Comparison of ENCODE assay signal across 9 mouse cellular contexts in genomic region chr2:31449441-31449815, GRCm38 (mm10). TPM values are rescaled to one million over a fixed set of nuclear protein-coding genes. Genes with fewer than 3 reads are reported as not detected.
A peak's percentile ranks its signal among the peaks of the same experiment; 100 is the strongest.
DNase-seq lines count a peak whose midpoint lies in the region; ATAC-seq and TF ChIP-seq lines count a peak whose summit lies in the region.
"Had no signal": no experiment of that assay in that cellular context is flagged by ENCODE, and none has a peak within 500 bp of the region (broad histone marks: within the 10 kb centered on the region; RNA-seq: fewer than 3 reads in every experiment).

No protein-coding gene starts in this region.

- WGBS in embryonic facial prominence, embryonic 14.5 days: 34% methylated on average over 4 of the region's 4 CpGs
- WGBS in embryonic facial prominence, embryonic 10.5 days: 58% methylated on average over 4 of the region's 4 CpGs
- WGBS in forebrain, embryonic 13.5 days: 29% methylated on average over 4 of the region's 4 CpGs
- WGBS in intestine, embryonic 16.5 days: 51% methylated on average over 4 of the region's 4 CpGs
- 41% methylated on average over 4 of the region's 4 CpGs for WGBS in stomach, embryonic 15.5 days

- no peak overlapping the region for H3K9ac ChIP-seq in embryonic facial prominence, embryonic 14.5 days (ENCODE audit: low read depth, low read length)
- no peak overlapping the region for H3K9ac ChIP-seq in forebrain, embryonic 13.5 days
- H3K9ac ChIP-seq in intestine, embryonic 16.5 days (ENCODE audit: low read depth, low read length): no peak overlapping the region
- H3K9ac ChIP-seq in stomach, embryonic 15.5 days: no peak overlapping the region
- H3K9ac ChIP-seq: embryonic facial prominence, embryonic 12.5 days had no signal

- no peaks in the 10 kb centered on the region for H3K79me2 ChIP-seq in C2C12 (ENCODE audit: control insufficient read depth, insufficient read depth)

- TF ChIP-seq CTCF in C2C12 (IDR thresholded peaks at IDR 0.05; ENCODE audit: control insufficient read depth, insufficient read depth, insufficient read length): no peak

- DNase-seq in embryonic facial prominence, embryonic 14.5 days (ENCODE audit: low spot score): peak; percentile 86
- DNase-seq in embryonic facial prominence, embryonic 10.5 days (ENCODE audit: low spot score): no peak
- DNase-seq in lung, postnatal 4 days: peak; percentile 70 to 91
- no peak for DNase-seq in spleen, postnatal 14 days (ENCODE audit: low spot score in 2 of 2)

- H3K4me2 ChIP-seq in embryonic facial prominence, embryonic 14.5 days (ENCODE audit: low read depth, low read length): no peak overlapping the region
- H3K4me2 ChIP-seq in forebrain, embryonic 13.5 days: no peak overlapping the region
- H3K4me2 ChIP-seq in intestine, embryonic 16.5 days (ENCODE audit: low read depth, low read length): no peak overlapping the region
- no peak overlapping the region for H3K4me2 ChIP-seq in stomach, embryonic 15.5 days
- H3K4me2 ChIP-seq: embryonic facial prominence, embryonic 12.5 days had no signal

- H3K4me1 ChIP-seq in embryonic facial prominence, embryonic 14.5 days (ENCODE audit: control insufficient read depth, insufficient read depth, low read length): peaks cover 9% of the 10 kb centered on the region
- peaks cover 78% of the 10 kb centered on the region for H3K4me1 ChIP-seq in embryonic facial prominence, embryonic 10.5 days
- H3K4me1 ChIP-seq in forebrain, embryonic 13.5 days: peaks cover 28% of the 10 kb centered on the region
- peaks cover 39% of the 10 kb centered on the region for H3K4me1 ChIP-seq in intestine, embryonic 16.5 days (ENCODE audit: control insufficient read depth, insufficient read depth, low read length)
- peaks cover 51% of the 10 kb centered on the region for H3K4me1 ChIP-seq in stomach, embryonic 15.5 days

- no peaks in the 10 kb centered on the region for H3K79me3 ChIP-seq in C2C12 (ENCODE audit: low read depth)

- peak overlapping the region; percentile 45; the same call in 1 of the 2 replicates for H3K27ac ChIP-seq in embryonic facial prominence, embryonic 14.5 days (replicated peaks; ENCODE audit: low read depth, low read length)
- H3K27ac ChIP-seq in embryonic facial prominence, embryonic 10.5 days (replicated peaks): no peak overlapping the region
- H3K27ac ChIP-seq in forebrain, embryonic 13.5 days: peak overlapping the region; percentile 61
- no peak overlapping the region; the same call in 1 of the 2 replicates for H3K27ac ChIP-seq in intestine, embryonic 16.5 days (ENCODE audit: low read length)
- 0 out of 2 replicates have a peak overlapping the region, but pooled peaks have one; percentile 45 for H3K27ac ChIP-seq in stomach, embryonic 15.5 days
- H3K27ac ChIP-seq: embryonic facial prominence, embryonic 12.5 days had no signal

- H3K36me3 ChIP-seq in embryonic facial prominence, embryonic 14.5 days (ENCODE audit: control insufficient read depth, insufficient read depth, low read length): no peaks in the 10 kb centered on the region
- H3K36me3 ChIP-seq in embryonic facial prominence, embryonic 10.5 days (replicated peaks): no peaks in the 10 kb centered on the region
- no peaks in the 10 kb centered on the region for H3K36me3 ChIP-seq in C2C12 (ENCODE audit: control insufficient read depth, insufficient read depth)
- no peaks in the 10 kb centered on the region for H3K36me3 ChIP-seq in forebrain, embryonic 13.5 days (ENCODE audit: poor library complexity, severe bottlenecking)
- no peaks in the 10 kb centered on the region for H3K36me3 ChIP-seq in intestine, embryonic 16.5 days (ENCODE audit: control insufficient read depth, insufficient read depth, low read length)
- no peaks in the 10 kb centered on the region for H3K36me3 ChIP-seq in stomach, embryonic 15.5 days
- H3K36me3 ChIP-seq: embryonic facial prominence, embryonic 12.5 days had no signal

- H3K9me3 ChIP-seq in embryonic facial prominence, embryonic 14.5 days (ENCODE audit: control insufficient read depth, low read length): no peaks in the 10 kb centered on the region
- H3K9me3 ChIP-seq in embryonic facial prominence, embryonic 10.5 days: no peaks in the 10 kb centered on the region
- H3K9me3 ChIP-seq in forebrain, embryonic 13.5 days (replicated peaks): no peaks in the 10 kb centered on the region
- H3K9me3 ChIP-seq in intestine, embryonic 16.5 days (ENCODE audit: control insufficient read depth, low read length): no peaks in the 10 kb centered on the region
- no peaks in the 10 kb centered on the region for H3K9me3 ChIP-seq in stomach, embryonic 15.5 days
- H3K9me3 ChIP-seq: embryonic facial prominence, embryonic 12.5 days had no signal

- peak; percentile 83 for ATAC-seq in embryonic facial prominence, embryonic 14.5 days (ENCODE audit: low read depth)
- peak; percentile 83 for ATAC-seq in forebrain, embryonic 13.5 days
- ATAC-seq in intestine, embryonic 16.5 days: peak; percentile 19
- no peak; the same call in 1 of the 2 replicates for ATAC-seq in stomach, embryonic 15.5 days (ENCODE audit: insufficient read depth, low FRiP score, low read depth)

- no peak overlapping the region for H3ac ChIP-seq in C2C12 (ENCODE audit: control insufficient read depth, insufficient read length, low read depth)

- no peaks in the 10 kb centered on the region for H3K27me3 ChIP-seq in embryonic facial prominence, embryonic 14.5 days (replicated peaks; ENCODE audit: control insufficient read depth, insufficient read depth, low read length)
- H3K27me3 ChIP-seq in embryonic facial prominence, embryonic 10.5 days (replicated peaks; ENCODE audit: low read depth, poor library complexity, severe bottlenecking): peaks cover 10% of the 10 kb centered on the region
- no peaks in the 10 kb centered on the region for H3K27me3 ChIP-seq in C2C12 (ENCODE audit: control insufficient read depth, insufficient read depth, insufficient read length)
- H3K27me3 ChIP-seq in forebrain, embryonic 13.5 days: no peaks in the 10 kb centered on the region
- no peaks in the 10 kb centered on the region for H3K27me3 ChIP-seq in intestine, embryonic 16.5 days (replicated peaks; ENCODE audit: control insufficient read depth, insufficient read depth, low read length)
- no peaks in the 10 kb centered on the region for H3K27me3 ChIP-seq in stomach, embryonic 15.5 days (replicated peaks)
- H3K27me3 ChIP-seq: embryonic facial prominence, embryonic 12.5 days had no signal

- no peak overlapping the region for H3K4me3 ChIP-seq in embryonic facial prominence, embryonic 14.5 days (ENCODE audit: low read depth, low read length)
- H3K4me3 ChIP-seq in embryonic facial prominence, embryonic 10.5 days: no peak overlapping the region
- no peak overlapping the region for H3K4me3 ChIP-seq in C2C12 (ENCODE audit: insufficient read depth, poor library complexity, severe bottlenecking)
- H3K4me3 ChIP-seq in forebrain, embryonic 13.5 days: no peak overlapping the region
- no peak overlapping the region for H3K4me3 ChIP-seq in intestine, embryonic 16.5 days (ENCODE audit: low read length)
- H3K4me3 ChIP-seq in stomach, embryonic 15.5 days (replicated peaks): no peak overlapping the region
- H3K4me3 ChIP-seq: embryonic facial prominence, embryonic 12.5 days had no signal

TF ChIP-seq in C2C12, 6 proteins besides CTCF, POLR2A, EP300 and RAD21:
- TF ChIP-seq MAX (IDR thresholded peaks at IDR 0.05): no peak
- TF ChIP-seq CEBPB (IDR thresholded peaks at IDR 0.05; ENCODE audit: low read depth): no peak
- no peak for TF ChIP-seq FOSL1 (IDR thresholded peaks at IDR 0.05; ENCODE audit: insufficient read depth, low read length, poor library complexity, severe bottlenecking)
- TF ChIP-seq MYOG (IDR thresholded peaks at IDR 0.05; ENCODE audit: control insufficient read depth, extremely low read depth, insufficient read length): no peak
- TF ChIP-seq USF1 (IDR thresholded peaks at IDR 0.05; ENCODE audit: low read depth): peak; percentile 34
- peak; percentile 94 for TF ChIP-seq MYOD1 (IDR thresholded peaks at IDR 0.05; ENCODE audit: control insufficient read depth, insufficient read length, low read depth)

RNA-seq across cellular contexts. Expression of gene Ass1, which starts 20.6 kb away (rescaled TPM):
- polyA plus RNA-seq in embryonic facial prominence, embryonic 14.5 days (2014; fragmentation: Nextera tagmentation; extraction: Ambion mirVana): 24.1 and 25.4 TPM in 2 replicates
- 13.0 and 16.1 TPM in 2 replicates for polyA plus RNA-seq in embryonic facial prominence, embryonic 10.5 days (2016; fragmentation: Nextera tagmentation; extraction: Ambion mirVana)
- polyA plus RNA-seq in C2C12 (2012; fragmentation: generic; extraction: Trizol): 248 TPM
- polyA plus RNA-seq in forebrain, embryonic 13.5 days (2015; fragmentation: Nextera tagmentation; extraction: Ambion mirVana): 5.6 and 5.9 TPM in 2 replicates
- 374 and 535 TPM in 2 replicates for polyA plus RNA-seq in intestine, embryonic 16.5 days (2015; fragmentation: Nextera tagmentation; extraction: Ambion mirVana)
- 153 and 178 TPM in 2 replicates for polyA plus RNA-seq in stomach, embryonic 15.5 days (2015; fragmentation: Nextera tagmentation; extraction: Ambion mirVana)

Comparison
In these comparisons a context has a peak if more than half of its experiments do, and no peak if none do; other contexts are left out.
1. DNase-seq: peak in embryonic facial prominence, embryonic 14.5 days (single experiment) and lung, postnatal 4 days (2 of 2); none in embryonic facial prominence, embryonic 10.5 days (single experiment) and spleen, postnatal 14 days (0 of 2).
2. H3K27ac ChIP-seq: peak in embryonic facial prominence, embryonic 14.5 days (single experiment), forebrain, embryonic 13.5 days (single experiment) and stomach, embryonic 15.5 days (single experiment); none in embryonic facial prominence, embryonic 10.5 days (single experiment) and intestine, embryonic 16.5 days (single experiment).